Mouse (Mus musculus) adrenal gland, postnatal 10 days (tissue): ENCODE measurements at regions not wholly inside any gene's neighbourhood (a gene's known extent, or its start where the extent isn't known, plus 50 kb on each side); places are given as distances from the start of the nearest gene placed in this dataset.
"Not testable (repeated sequence)": the region's sequence is repeated elsewhere in the genome, so short reads cannot be mapped to it uniquely, and the experiment has no call there.

Experiments
- DNase-seq: peaks from one replicate; pipeline ENCODE4 v3.0.0; 2021; ENCODE audit warnings: mixed read lengths

GRCm38 (mm10) chr9:41439979-41440378, 278.5 kb upstream of the Ubash3b start:
- peak; percentile 22 for DNase-seq

- DNase-seq, result no peak
Measured at GRCm38 (mm10) chr9:41438141-41438540, 276.6 kb upstream of the Ubash3b start.

GRCm38 (mm10) chr9:41430391-41431343, 269.2 kb upstream of the Ubash3b start:
- peak; percentile 26 for DNase-seq

GRCm38 (mm10) chr9:41429711-41430390, 268.4 kb upstream of the Ubash3b start:
- DNase-seq, result no peak

GRCm38 (mm10) chr9:41429236-41429635, 267.7 kb upstream of the Ubash3b start:
- no peak for DNase-seq

GRCm38 (mm10) chr9:41426698-41427097, 265.2 kb upstream of the Ubash3b start:
- DNase-seq, result no peak

- DNase-seq, result no peak
Measured at GRCm38 (mm10) chr9:41425225-41425624, 263.7 kb upstream of the Ubash3b start.

GRCm38 (mm10) chr9:41413791-41414190, 252.3 kb upstream of the Ubash3b start:
- no peak for DNase-seq

GRCm38 (mm10) chr9:41413091-41413490, 251.6 kb upstream of the Ubash3b start:
- not testable (repeated sequence) for DNase-seq

- DNase-seq, result no peak
Measured at GRCm38 (mm10) chr9:41412174-41412757, 250.8 kb upstream of the Ubash3b start.

GRCm38 (mm10) chr9:41408301-41408700, 246.8 kb upstream of the Ubash3b start:
- DNase-seq, result no peak

GRCm38 (mm10) chr9:41407078-41407477, 245.6 kb upstream of the Ubash3b start:
- no peak for DNase-seq

GRCm38 (mm10) chr9:41402942-41403341, 241.4 kb upstream of the Ubash3b start:
- no peak for DNase-seq

GRCm38 (mm10) chr9:41400950-41401349, 239.5 kb upstream of the Ubash3b start:
- DNase-seq, result no peak

GRCm38 (mm10) chr9:41395471-41395870, 234.0 kb upstream of the Ubash3b start:
- DNase-seq, result no peak

GRCm38 (mm10) chr9:41391591-41392320, 230.3 kb upstream of the Ubash3b start:
- peak; percentile 23 for DNase-seq

GRCm38 (mm10) chr9:41379283-41379682, 217.8 kb upstream of the Ubash3b start:
- DNase-seq, result no peak

- DNase-seq, result no peak
Measured at GRCm38 (mm10) chr9:41378627-41379231, 217.2 kb upstream of the Ubash3b start.

GRCm38 (mm10) chr9:41377701-41378626, 216.5 kb upstream of the Ubash3b start:
- DNase-seq, result no peak

- DNase-seq, result no peak
Measured at GRCm38 (mm10) chr9:41376948-41377700, 215.6 kb upstream of the Ubash3b start.
